Mouse (Mus musculus) heart, embryonic 16.5 days (tissue): Measurements from ENCODE around the gene Prkg2. TPM values are rescaled to one million over a fixed set of nuclear protein-coding genes. Genes with fewer than 3 reads are reported as not detected.

Experiments used
- ATAC-seq: fragments of 200-750 bp; cut with Nextera tagmentation; replicated peaks from 2 replicates; pipeline ENCODE4 v1.8.0; 2017; ENCODE audit warnings: moderate number of reproducible peaks; ENCODE audit not compliant: insufficient read depth, low FRiP score; ENCODE audit errors: extremely low read depth
- H3K27ac ChIP-seq: fragments of 300-500 bp; sonication (generic); 2 replicates; pipeline ENCODE4 v1.5.1; 2014; ENCODE audit warnings: mild to moderate bottlenecking, low read length, control low read depth, moderate library complexity
- H3K27me3 ChIP-seq: fragments of 300-500 bp; sonication (generic); 2 replicates; pipeline ENCODE4 v1.6.1; 2014; ENCODE audit warnings: low read length, mixed read lengths; ENCODE audit not compliant: control insufficient read depth, insufficient read depth
- H3K36me3 ChIP-seq: fragments of 300-500 bp; sonication (generic); 2 replicates; pipeline ENCODE4 v1.6.1; 2014; ENCODE audit not compliant: control insufficient read depth, insufficient read depth
- H3K4me1 ChIP-seq: fragments of 300-500 bp; sonication (generic); 2 replicates; pipeline ENCODE4 v1.6.1; 2014; ENCODE audit warnings: low read length, mixed read lengths; ENCODE audit not compliant: control insufficient read depth, insufficient read depth
- H3K4me2 ChIP-seq: fragments of 300-500 bp; sonication (generic); 2 replicates; pipeline ENCODE4 v1.6.1; 2014; ENCODE audit warnings: low read depth, mild to moderate bottlenecking, control low read depth, low read length
- H3K4me3 ChIP-seq: fragments of 300-500 bp; sonication (generic); 2 replicates; pipeline ENCODE4 v1.5.1; 2014; ENCODE audit warnings: mild to moderate bottlenecking, control low read depth, low read length
- H3K9ac ChIP-seq: fragments of 300-500 bp; sonication (generic); 2 replicates; pipeline ENCODE4 v1.6.1; 2014; ENCODE audit warnings: low read length, control low read depth
- H3K9me3 ChIP-seq: fragments of 300-500 bp; sonication (generic); replicated peaks from 2 replicates; pipeline ENCODE4 v1.6.1; 2016; ENCODE audit warnings: low read length; ENCODE audit not compliant: control insufficient read depth
- WGBS: fragments of 180-500 bp; shearing (Covaris S2); extraction: QIAGEN DNeasy Blood & Tissue Kit; methylation state at CpG from one replicate; pipeline ENCODE4 v1.1.7; 2014; 5-methylcytosine and 5-hydroxymethylcytosine counted together
- polyA plus RNA-seq: library from polyadenylated mRNA; unstranded; fragments of >200 nt; fragmentation: Nextera tagmentation; extraction: Ambion mirVana; gene quantifications from 2 replicates; pipeline ENCODE4 v1.2.1, GENCODE M21; 2015

The Prkg2 gene
- polyA plus RNA-seq, 1 experiment from 2014 or later = 0.26 TPM

DNA sequence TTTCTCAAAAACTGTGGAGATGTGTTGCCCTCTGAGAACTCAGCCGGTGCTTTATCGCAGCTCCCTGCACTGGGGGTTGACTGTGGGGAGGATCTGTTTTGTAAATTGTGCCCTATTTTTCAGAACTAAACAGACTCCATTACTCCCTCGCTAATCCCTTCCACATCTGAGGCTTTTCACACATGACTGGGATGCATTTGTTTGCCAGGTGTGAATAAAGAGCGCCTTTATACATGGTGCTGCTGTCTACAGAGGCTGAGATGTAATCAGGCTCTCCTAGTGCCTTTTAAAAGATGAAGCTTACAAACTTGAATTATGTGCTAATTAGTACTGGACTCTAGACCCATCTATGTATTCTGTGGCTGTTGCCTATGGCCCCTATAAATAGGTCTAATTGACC lies 50.7 kb downstream of the Prkg2 start:
- WGBS = 49% methylated on average over 4 of the region's 4 CpGs
- Histone ChIP-seq H3K36me3 (no peaks in the 10 kb centered on the region), H3K27ac (no peak overlapping the region), H3K4me3 (no peak overlapping the region), H3K9ac (no peak overlapping the region), H3K4me2 (no peak overlapping the region), H3K9me3 (no peaks in the 10 kb centered on the region), H3K4me1 (no peaks in the 10 kb centered on the region), H3K27me3 (no peaks in the 10 kb centered on the region)
- no peak for ATAC-seq

DNA sequence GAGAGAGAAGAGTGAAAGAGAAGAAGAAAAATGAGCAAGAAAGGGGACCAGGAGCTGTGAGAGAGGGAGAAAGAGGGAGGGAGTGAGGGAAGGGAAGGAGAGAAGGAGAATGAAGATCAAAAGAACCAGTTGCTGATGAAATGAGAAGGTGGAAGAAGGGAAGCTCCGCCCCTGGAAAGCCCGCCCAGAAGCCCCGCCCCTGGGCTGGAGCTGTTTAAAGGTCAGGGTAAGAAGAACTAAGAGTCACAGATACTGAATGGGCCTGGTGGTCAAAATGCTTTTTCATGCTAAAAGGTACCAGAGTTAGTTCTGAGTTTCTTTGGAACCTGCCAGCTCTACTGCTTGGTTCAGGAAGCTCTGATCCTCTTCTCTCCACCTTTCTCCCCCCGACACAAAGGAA lies 51.1 kb downstream of the Prkg2 start:
- Histone ChIP-seq H3K36me3 (no peaks in the 10 kb centered on the region), H3K4me2 (no peak overlapping the region), H3K9me3 (no peaks in the 10 kb centered on the region), H3K9ac (no peak overlapping the region), H3K27me3 (no peaks in the 10 kb centered on the region), H3K4me1 (no peaks in the 10 kb centered on the region), H3K27ac (no peak overlapping the region), H3K4me3 (no peak overlapping the region)
- no peak for ATAC-seq
- 17% methylated on average over 4 of the region's 4 CpGs for WGBS

DNA sequence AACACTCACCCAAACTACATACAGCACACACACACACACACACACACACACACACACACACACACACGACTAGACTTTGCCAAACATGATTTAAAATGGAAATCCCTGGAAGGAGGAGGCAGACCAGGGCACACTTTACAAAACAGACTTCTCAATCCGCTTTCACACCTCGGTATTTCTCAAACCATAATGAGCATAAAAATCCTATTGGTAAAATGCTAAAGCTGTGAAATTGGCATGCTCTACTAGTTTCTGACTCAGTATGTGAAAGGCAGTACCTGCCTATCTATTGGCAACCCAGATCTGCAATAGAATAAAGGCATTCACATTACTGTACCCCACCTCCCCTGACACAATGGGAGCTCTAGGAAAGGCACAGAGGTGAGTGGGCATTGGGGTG lies 52.1 kb downstream of the Prkg2 start:
- no peak overlapping the region for H3K27ac ChIP-seq
- no peak overlapping the region for H3K4me2 ChIP-seq
- 85% methylated on average over 3 of the region's 3 CpGs for WGBS
- no peaks in the 10 kb centered on the region for H3K4me1 ChIP-seq
- no peaks in the 10 kb centered on the region for H3K27me3 ChIP-seq
- H3K36me3 ChIP-seq = no peaks in the 10 kb centered on the region
- no peak overlapping the region for H3K9ac ChIP-seq
- no peak for ATAC-seq
- no peaks in the 10 kb centered on the region for H3K9me3 ChIP-seq
- H3K4me3 ChIP-seq = no peak overlapping the region

DNA sequence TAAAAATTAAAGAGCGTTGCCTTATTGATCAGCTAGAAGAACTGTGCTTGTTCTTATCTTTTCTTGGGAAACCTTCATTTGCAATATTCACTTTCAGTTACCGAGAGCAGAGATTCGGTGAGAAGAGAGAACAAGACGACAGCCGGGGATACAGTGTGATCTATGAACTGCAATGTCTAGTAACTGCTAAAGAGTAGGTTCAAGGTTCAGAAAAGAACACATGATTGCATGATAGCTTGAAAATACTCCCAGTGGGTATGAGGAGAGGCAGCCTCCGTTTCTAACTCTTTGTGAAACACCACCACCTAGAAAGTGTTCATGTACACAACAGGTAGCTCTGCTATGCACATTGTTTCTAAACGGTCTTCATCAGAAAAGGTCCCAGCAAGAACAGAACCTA lies 55.8 kb downstream of the Prkg2 start:
- no peaks in the 10 kb centered on the region for H3K4me1 ChIP-seq
- no peaks in the 10 kb centered on the region for H3K36me3 ChIP-seq
- H3K9ac ChIP-seq = no peak overlapping the region
- no peaks in the 10 kb centered on the region for H3K27me3 ChIP-seq
- ATAC-seq = no peak
- H3K4me2 ChIP-seq = no peak overlapping the region
- H3K9me3 ChIP-seq = no peaks in the 10 kb centered on the region
- H3K27ac ChIP-seq = no peak overlapping the region
- no peak overlapping the region for H3K4me3 ChIP-seq
- WGBS = 79% methylated on average over 7 of the region's 7 CpGs

DNA sequence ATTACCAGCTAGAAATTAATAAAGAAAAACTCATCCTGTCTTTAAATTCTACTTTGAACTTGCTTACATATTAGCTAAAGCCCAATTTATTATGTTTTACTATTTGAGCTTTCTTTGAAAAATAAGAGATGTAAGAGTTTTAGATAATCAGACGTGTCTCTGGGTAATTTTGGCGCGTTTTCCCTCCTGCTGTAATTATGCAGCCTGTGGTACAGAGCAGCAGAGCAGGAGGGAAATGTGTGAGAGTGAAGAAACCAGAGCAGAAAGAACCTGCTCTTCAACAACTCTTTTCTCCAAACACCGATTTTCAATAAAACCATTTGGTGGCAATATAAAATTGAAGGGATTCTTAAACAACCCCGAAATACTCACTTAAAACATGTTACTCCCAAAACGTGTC lies 58.8 kb downstream of the Prkg2 start:
- Histone ChIP-seq H3K36me3 (no peaks in the 10 kb centered on the region), H3K27me3 (no peaks in the 10 kb centered on the region), H3K9ac (no peak overlapping the region), H3K9me3 (no peaks in the 10 kb centered on the region), H3K4me2 (no peak overlapping the region), H3K4me3 (no peak overlapping the region), H3K4me1 (no peaks in the 10 kb centered on the region), H3K27ac (no peak overlapping the region)
- ATAC-seq = no peak
- 72% methylated on average over 6 of the region's 6 CpGs for WGBS

DNA sequence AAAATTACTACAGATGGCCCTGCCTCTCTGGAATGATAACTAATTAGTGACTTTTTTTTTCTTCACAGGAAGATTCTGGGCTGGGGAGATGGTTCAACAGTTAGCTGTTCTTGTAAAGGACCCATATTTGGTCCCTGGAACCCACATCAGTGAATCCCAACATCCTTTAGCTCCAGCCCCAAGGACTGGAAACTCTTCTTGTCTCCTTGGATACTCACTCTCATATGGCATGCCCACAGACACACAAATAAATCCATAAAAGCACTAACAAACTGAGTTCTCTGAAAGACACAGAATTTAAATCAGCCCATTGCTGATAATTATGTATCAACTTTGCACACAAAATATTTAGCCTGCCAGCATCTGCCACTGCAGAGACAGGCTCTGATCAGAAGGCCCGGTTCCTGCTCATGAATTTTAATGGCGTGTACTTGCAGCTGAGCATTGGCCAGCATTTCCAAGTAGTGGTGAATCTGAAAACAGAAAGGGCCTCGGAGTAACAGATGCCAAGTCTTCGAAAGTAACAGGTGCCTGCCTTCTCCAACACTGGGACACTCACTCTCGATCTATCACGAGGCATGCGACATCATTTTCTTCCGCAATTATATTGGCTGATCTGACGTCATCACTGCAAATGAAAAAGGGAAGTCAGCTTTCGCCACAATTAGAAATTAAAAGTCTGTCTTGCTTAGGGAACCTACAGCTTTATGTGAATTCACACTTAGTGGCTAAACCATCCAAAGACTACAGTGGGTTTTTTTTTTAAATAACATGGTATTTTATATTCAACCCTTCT lies 61.1 kb downstream of the Prkg2 start:
- WGBS = 76% methylated on average over 10 of the region's 10 CpGs
- H3K4me3 ChIP-seq = no peak overlapping the region
- no peaks in the 10 kb centered on the region for H3K9me3 ChIP-seq
- no peaks in the 10 kb centered on the region for H3K27me3 ChIP-seq
- no peak for ATAC-seq
- no peaks in the 10 kb centered on the region for H3K4me1 ChIP-seq
- no peaks in the 10 kb centered on the region for H3K36me3 ChIP-seq
- no peak overlapping the region for H3K4me2 ChIP-seq
- H3K9ac ChIP-seq = no peak overlapping the region
- H3K27ac ChIP-seq = no peak overlapping the region

DNA sequence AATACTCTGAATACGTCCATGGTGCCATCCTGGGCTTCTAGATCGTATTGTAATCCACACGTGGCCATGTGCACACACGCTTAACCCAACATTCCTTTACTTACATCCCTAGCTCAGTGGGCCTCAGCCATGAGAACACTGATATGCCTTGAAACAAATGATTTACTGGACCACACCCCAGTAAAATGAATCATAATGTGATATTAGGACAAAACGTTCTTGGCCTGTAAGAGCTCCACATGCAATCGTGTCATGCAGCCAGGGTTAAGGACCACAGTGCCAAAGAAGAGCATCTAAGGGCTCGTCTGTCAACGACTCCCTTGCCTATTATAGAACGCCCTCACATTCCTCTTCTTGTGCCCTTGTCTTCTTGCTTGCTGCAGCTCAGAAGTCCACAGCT lies 70.5 kb downstream of the Prkg2 start:
- Histone ChIP-seq H3K36me3 (no peaks in the 10 kb centered on the region), H3K9me3 (no peaks in the 10 kb centered on the region), H3K4me3 (no peak overlapping the region), H3K27me3 (no peaks in the 10 kb centered on the region), H3K9ac (no peak overlapping the region), H3K4me1 (peaks cover 4% of the 10 kb centered on the region; the same call in 1 of the 2 replicates), H3K27ac (no peak overlapping the region), H3K4me2 (no peak overlapping the region)
- WGBS = 59% methylated on average over 9 of the region's 9 CpGs
- ATAC-seq = no peak

DNA sequence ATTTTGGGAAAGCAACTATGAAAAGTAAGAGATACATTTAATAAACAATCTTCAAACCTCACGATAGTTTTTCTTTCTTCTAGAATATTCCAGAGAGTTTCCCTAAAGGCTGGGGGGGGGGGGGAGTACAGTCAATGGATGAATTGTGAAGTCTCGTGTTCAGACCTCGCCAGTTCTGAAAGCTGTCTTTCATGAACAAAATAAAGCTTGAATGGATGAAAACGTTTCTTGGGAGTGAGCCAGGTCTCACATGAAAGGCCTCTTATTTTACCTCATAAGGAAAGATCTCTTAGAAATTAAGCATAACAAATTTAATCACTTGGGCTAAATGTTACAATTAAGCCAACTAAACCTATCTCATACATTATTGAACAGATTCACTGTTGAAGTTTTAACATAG lies 72.0 kb downstream of the Prkg2 start:
- Histone ChIP-seq H3K9me3 (no peaks in the 10 kb centered on the region), H3K36me3 (no peaks in the 10 kb centered on the region), H3K4me1 (peaks cover 4% of the 10 kb centered on the region; the same call in 1 of the 2 replicates), H3K27me3 (no peaks in the 10 kb centered on the region), H3K27ac (no peak overlapping the region), H3K4me3 (no peak overlapping the region), H3K9ac (no peak overlapping the region), H3K4me2 (no peak overlapping the region)
- ATAC-seq = no peak
- 56% methylated on average over 4 of the region's 4 CpGs for WGBS

DNA sequence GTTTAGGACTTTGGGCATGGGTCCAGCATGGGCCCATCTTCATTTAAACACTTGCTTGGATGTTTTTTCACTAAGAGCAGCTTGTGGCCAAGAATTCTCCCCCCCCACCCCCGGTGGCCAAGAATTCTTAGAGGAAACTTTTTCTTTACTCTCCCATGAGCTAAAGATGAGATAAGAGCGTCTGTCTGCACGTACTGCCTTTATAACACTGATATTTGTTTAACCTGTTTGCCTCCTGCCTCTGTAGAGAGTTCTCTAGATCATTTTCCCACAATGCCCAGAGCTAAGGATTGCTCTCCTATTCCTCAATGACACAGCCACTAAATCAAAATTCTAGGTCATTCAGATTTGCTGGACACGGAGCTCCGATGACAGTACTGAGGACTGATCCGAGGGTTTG lies 72.8 kb downstream of the Prkg2 start:
- H3K4me1 ChIP-seq = peaks cover 4% of the 10 kb centered on the region; the same call in 1 of the 2 replicates
- WGBS = 38% methylated on average over 6 of the region's 6 CpGs
- H3K27me3 ChIP-seq = no peaks in the 10 kb centered on the region
- no peak overlapping the region for H3K9ac ChIP-seq
- H3K9me3 ChIP-seq = no peaks in the 10 kb centered on the region
- ATAC-seq = no peak
- H3K4me2 ChIP-seq = no peak overlapping the region
- H3K27ac ChIP-seq = no peak overlapping the region
- H3K36me3 ChIP-seq = no peaks in the 10 kb centered on the region
- no peak overlapping the region for H3K4me3 ChIP-seq
